Mouse (Mus musculus) sigmoid colon, adult 10 weeks (tissue): ENCODE measurements around the gene Gm11639. TPM values are rescaled to one million over a fixed set of nuclear protein-coding genes. Genes with fewer than 3 reads are reported as not detected.

Experiments used
- polyA plus RNA-seq: library from polyadenylated mRNA; stranded (reverse); fragments of 350-450 nt; fragmentation: Illumina TruSeq; extraction: RNeasy Lipid Tissue Mini Kit (QIAGEN cat#74804); gene quantifications from one replicate; pipeline ENCODE4 v1.2.3, GENCODE M21; 2014; ENCODE audit warnings: low read depth, low replicate concordance

Gene Gm11639
- not detected for polyA plus RNA-seq

GRCm38 (mm10) chr11:104685548-104685947 lies at the start of gene Gm11639:
Gm11639 (plus strand) TSS chr11:104685707.

GRCm38 (mm10) chr11:105063292-105063691 lies 377.8 kb downstream of the Gm11639 start, which contains the start of gene Efcab3:
Efcab3 (plus strand) TSS chr11:105063592.

GRCm38 (mm10) chr11:105125735-105126519 lies 440.4 kb downstream of the Gm11639 start, which contains the start of gene Mettl2:
Mettl2 (plus strand) TSS chr11:105126425.

GRCm38 (mm10) chr11:105146593-105146992 lies 461.1 kb downstream of the Gm11639 start, which contains the start of gene Gm10842:
Gm10842 (plus strand) TSS chr11:105146893.

Other genes with a start within 250 kb of the Gm11639 start
- gene Kansl1, start 216.8 kb upstream of the Gm11639 start, polyA plus RNA-seq: 41.0 TPM
- 85.6 TPM for gene Cdc27, start 135.1 kb upstream of the Gm11639 start, polyA plus RNA-seq
- not detected for gene Myl4, start 135.0 kb upstream of the Gm11639 start, polyA plus RNA-seq
- gene Itgb3, start 77.7 kb upstream of the Gm11639 start, polyA plus RNA-seq: 6.3 TPM